Mouse (Mus musculus): ENCODE measurements around the gene Fezf1.

DNA sequence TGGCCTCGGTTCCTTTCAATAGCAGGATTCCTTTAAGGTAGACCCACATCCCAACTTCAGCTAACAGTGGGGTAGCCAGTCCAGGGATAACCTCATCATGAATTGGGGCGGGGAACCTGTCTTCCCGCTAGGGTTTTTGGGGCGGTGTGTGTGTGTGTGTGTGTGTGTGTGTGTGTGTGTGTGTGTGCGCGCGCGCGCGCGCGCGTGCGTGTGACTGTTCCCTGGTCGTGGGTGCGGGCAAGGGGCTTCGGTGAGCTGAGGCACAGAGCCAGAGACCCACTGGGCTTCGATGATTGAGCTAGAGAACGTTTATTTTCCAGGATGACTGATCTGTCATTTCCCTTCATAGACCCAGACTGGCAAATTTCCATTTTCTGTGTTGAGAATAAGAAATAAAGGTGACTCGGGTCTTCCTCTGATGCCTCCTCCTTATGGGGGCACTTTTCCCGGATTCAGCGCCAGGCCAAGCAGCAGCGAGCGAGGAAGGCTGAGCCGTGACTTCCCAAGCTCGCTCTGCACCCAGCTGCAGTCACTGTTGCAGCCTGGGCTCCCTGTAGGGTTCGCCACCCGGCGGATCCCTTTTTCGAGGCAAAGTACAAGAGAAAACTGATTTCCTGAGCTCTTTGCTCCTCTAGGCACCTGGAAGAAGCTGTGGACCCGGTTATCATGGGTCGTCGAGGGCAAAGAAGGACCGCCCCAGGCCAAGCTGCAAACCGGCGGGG, 12.0 kb upstream of the Fezf1 start:
- TF ChIP-seq CTCF (IDR thresholded peaks at IDR 0.05) (no peak), EP300 (IDR thresholded peaks at IDR 0.05) (no peak)

Data from lung, postnatal 0 days (tissue).